Mouse (Mus musculus) spleen, adult 12 weeks (tissue): ENCODE results near the gene Rora.

Source experiments
- DNase-seq: peaks from one replicate; pipeline ENCODE4 v3.0.0; 2022; ENCODE audit warnings: low spot score

Gene Rora

GRCm38 (mm10) chr9:68884451-68885035, 231.0 kb downstream of the Rora start:
- DNase-seq = no peak

GRCm38 (mm10) chr9:68888670-68889069, 235.1 kb downstream of the Rora start:
- DNase-seq = no peak

- no peak for DNase-seq
These were observed 237.8 kb downstream of the Rora start for GRCm38 (mm10) chr9:68891431-68891830.

- no peak for DNase-seq
These were observed 238.8 kb downstream of the Rora start for GRCm38 (mm10) chr9:68892356-68892755.

GRCm38 (mm10) chr9:68892859-68893258, 239.3 kb downstream of the Rora start:
- no peak for DNase-seq

GRCm38 (mm10) chr9:68898286-68898685, 244.7 kb downstream of the Rora start:
- no peak for DNase-seq

DNA sequence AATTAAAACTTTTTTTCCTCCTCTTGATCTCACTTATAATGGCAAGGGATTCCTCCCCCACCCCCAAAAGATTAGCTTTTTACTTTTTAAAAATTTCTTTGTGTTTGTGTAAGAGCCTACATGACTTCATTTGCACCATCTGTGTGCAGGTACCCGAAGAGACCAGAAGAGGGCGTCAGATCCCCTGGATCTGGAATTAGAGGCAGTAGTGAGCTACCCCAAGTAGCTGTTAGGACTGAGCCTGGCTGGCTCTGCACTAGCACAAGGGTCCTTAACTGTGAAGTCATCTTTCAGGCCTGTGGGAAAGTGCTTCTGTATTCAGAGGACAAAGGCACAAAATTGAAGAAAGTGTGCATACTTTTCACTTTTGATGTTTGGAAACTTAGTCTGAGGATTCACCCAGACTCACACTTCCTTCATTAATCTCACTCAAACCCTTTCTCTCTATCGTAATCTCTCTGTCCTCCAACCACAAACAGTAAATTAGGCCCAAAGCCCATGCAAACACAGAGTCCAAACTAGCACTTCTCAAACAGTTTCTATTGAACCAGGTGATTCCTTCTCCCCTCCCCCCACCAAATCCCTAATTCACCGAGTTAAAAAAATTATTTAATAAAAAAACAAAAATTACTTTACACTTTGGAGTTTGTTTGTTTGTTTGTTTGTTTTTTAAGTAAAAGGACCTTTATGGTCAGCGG, 246.1 kb downstream of the Rora start:
- DNase-seq = no peak

GRCm38 (mm10) chr9:68906361-68906883, 252.8 kb downstream of the Rora start:
- DNase-seq = no peak

GRCm38 (mm10) chr9:68912483-68913151, 259.0 kb downstream of the Rora start:
- DNase-seq = no peak

DNA sequence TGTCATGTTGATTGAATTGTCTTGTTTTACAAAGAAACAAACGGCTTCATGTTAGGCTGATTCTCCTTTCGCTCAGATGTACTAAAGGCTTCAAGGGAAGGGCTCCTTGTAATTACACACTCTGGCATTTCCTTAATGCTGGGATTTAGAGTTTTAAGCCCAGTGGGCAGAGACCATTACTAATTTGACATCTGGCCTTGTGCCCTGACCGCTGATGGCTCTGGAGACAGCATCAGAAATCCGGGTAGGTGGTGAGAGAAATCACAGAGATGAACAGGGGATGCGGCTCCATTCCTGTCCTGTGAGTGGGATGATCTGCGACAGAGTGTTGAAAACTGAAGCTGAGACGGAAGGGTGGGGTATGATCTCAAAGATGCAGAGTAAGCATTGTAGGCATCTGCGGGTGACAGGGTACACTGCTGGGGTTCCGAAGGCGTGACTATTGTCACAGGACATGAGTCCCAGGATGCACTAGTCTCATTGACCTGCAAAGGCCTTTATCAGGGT, 259.7 kb downstream of the Rora start:
- no peak for DNase-seq

DNA sequence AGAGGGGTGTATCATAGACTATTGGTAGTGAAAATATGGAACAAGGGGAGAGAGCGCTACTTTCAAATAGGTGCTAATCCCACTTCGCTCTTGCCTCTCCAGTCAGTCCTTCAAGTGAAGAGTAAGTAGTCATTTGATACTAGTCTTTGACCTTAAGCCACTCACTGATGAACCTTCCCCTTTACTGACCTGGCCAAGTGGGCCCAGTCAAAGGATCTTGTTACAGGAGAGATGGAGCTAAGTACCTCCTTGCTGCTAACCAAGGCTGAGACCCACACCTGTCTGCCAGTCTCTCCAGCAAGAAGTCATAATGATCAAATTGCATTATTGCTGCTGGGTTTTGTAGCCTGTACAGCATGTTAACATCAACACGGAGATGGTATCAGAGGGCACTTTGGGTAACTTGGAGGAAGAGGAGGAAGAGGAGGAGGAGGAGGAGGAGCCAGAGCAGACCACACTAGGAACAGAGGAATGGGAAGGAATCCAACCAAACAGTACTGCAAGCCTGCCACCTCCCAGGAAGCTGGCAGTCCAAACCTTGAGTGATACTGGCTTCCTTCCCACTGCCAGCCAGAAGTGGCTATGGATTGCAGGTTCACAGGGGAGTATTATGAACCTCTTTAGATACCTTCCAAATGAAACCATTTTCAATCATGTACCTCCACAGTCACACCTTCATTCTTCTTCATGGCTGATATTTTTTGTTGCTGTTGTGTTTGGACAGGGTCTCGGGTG, 261.1 kb downstream of the Rora start:
- no peak for DNase-seq

GRCm38 (mm10) chr9:68916741-68917140, 263.2 kb downstream of the Rora start:
- DNase-seq = no peak

GRCm38 (mm10) chr9:68923128-68923601, 269.6 kb downstream of the Rora start:
- no peak for DNase-seq

GRCm38 (mm10) chr9:68926406-68926805, 272.8 kb downstream of the Rora start:
- DNase-seq = no peak

- no peak for DNase-seq
These were observed 279.6 kb downstream of the Rora start for GRCm38 (mm10) chr9:68933159-68933558.

DNA sequence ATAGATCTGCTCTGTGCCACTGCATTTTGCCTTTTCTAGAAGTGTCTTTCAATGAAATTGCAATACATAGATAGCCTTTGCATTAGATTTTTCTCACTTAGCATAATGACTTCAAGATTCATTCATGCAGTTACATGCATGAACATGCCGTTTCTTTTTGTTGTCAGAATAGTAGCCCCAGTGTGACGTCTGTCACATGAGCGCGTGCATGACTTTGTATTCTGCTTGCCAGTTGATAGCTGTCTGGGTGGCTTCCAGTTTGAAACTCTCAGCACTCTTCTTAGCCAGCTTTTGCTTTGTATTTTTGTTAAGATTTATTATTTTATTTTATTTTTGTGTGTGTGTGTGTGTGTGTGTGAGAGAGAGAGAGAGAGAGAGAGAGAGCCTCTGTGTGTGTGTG, 280.7 kb downstream of the Rora start:
- DNase-seq = no peak

GRCm38 (mm10) chr9:68935611-68936010, 282.0 kb downstream of the Rora start:
- no peak for DNase-seq

- DNase-seq = no peak
These were observed 287.5 kb downstream of the Rora start for GRCm38 (mm10) chr9:68941037-68941436.

- DNase-seq = no peak
These were observed 289.0 kb downstream of the Rora start for GRCm38 (mm10) chr9:68942595-68943011.

DNA sequence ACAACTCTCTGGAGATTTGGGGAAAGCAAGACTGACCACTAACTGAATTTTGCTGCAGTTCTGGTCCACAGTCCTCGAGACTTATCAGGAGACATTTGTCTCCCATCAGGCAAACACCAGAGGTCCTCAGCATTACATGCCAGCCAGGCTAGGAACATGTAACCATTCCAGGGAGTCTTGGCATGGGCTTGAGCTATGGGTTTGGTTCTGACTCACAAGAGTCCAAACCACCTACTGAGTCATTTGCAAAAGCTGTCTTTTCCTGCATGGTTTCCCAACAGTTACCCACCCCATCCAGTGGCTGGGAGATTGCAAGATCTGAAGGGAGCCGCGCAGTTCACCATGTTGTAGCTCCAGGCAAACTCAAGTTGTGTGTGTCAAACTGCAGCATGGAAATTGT, 290.4 kb downstream of the Rora start:
- no peak for DNase-seq

DNA sequence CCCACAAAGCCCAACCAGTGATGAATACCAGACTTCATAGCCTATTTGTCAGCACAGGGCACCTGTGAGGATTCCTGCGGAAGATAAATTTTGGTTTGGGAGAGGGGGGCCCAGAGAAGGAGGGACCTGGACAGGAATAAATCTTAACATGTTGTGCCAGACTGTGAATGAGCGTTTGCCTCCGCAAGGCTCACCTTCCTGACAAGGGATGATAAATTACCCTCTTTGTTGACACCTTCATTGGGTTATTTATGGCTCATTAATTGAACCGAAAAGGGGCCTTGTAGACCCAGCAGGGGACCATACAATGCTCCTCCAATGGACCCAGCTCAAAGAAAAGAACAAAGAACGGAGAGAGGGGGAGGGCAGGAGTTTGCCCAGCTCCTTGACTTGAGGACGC, 294.1 kb downstream of the Rora start:
- DNase-seq = no peak

DNA sequence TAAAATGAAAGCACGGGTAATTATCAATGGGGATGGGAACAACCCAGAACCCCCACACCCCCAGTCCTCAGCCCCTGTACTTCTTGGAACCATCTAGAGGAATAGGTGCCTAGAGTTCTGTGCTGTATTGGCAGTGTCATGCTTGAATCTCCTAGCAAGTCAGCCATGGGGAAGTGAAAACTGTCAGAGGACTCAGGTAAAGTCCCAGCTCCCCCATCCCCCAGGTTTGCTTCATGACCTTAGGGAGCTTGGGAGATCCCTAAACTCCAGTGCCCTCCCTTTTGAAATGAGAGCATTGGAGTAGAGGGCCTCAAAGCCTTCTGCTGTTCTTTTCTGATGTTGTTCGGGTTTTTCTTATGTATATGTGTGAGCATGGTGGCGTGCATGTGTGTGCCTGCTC, 294.6 kb downstream of the Rora start:
- no peak for DNase-seq
